Mouse (Mus musculus): Measurements from ENCODE around the gene Parl. TPM values are rescaled to one million over a fixed set of nuclear protein-coding genes. Genes with fewer than 3 reads are reported as not detected.

Parl gene
- total and polyA plus RNA-seq, 2 experiments from 2014 or later: 81.8 to 104 TPM

GRCm38 (mm10) chr16:20248442-20249174 is 53.6 kb downstream of the Parl start:
- no peaks in the 10 kb centered on the region for H3K9me3 ChIP-seq (ENCODE audit: low read length)
- H3K27me3 ChIP-seq (ENCODE audit: insufficient read depth, low read length): no peaks in the 10 kb centered on the region
- WGBS: 80% methylated on average over 9 of the region's 9 CpGs
- ATAC-seq (ENCODE audit: low FRiP score) (no peak), DNase-seq (ENCODE audit: low spot score) (no peak)
- no peak overlapping the region for H3K27ac ChIP-seq (ENCODE audit: low read depth, low read length)
- no peaks in the 10 kb centered on the region for H3K36me3 ChIP-seq (ENCODE audit: insufficient read depth, low read length)
- H3K4me1 ChIP-seq (ENCODE audit: insufficient read depth, low read length): no peaks in the 10 kb centered on the region
- no peak for TF ChIP-seq CTCF (IDR thresholded peaks at IDR 0.05)
- no peak overlapping the region for H3K4me2 ChIP-seq (ENCODE audit: low read depth, low read length, poor library complexity, severe bottlenecking)
- no peak overlapping the region for H3K9ac ChIP-seq (replicated peaks; ENCODE audit: low read length, poor library complexity, severe bottlenecking)
- no peak overlapping the region for H3K4me3 ChIP-seq (ENCODE audit: low read depth, low read length)

GRCm38 (mm10) chr16:20247103-20247502 is 55.1 kb downstream of the Parl start:
- ATAC-seq (ENCODE audit: low FRiP score) (no peak), DNase-seq (ENCODE audit: low spot score) (no peak)
- no peak for TF ChIP-seq CTCF (IDR thresholded peaks at IDR 0.05)
- Histone ChIP-seq H3K27me3 (ENCODE audit: insufficient read depth, low read length) (no peaks in the 10 kb centered on the region), H3K27ac (ENCODE audit: low read depth, low read length) (no peak overlapping the region), H3K4me1 (ENCODE audit: insufficient read depth, low read length) (no peaks in the 10 kb centered on the region), H3K9ac (replicated peaks; ENCODE audit: low read length, poor library complexity, severe bottlenecking) (no peak overlapping the region), H3K4me3 (ENCODE audit: low read depth, low read length) (no peak overlapping the region), H3K4me2 (ENCODE audit: low read depth, low read length, poor library complexity, severe bottlenecking) (no peak overlapping the region), H3K9me3 (ENCODE audit: low read length) (no peaks in the 10 kb centered on the region), H3K36me3 (ENCODE audit: insufficient read depth, low read length) (no peaks in the 10 kb centered on the region)

GRCm38 (mm10) chr16:20240468-20241414 is 61.4 kb downstream of the Parl start, which contains the start of gene Map6d1:
TSS of gene Map6d1 (minus strand) at chr16:20241358.
- H3K4me2 ChIP-seq (ENCODE audit: low read depth, low read length, poor library complexity, severe bottlenecking): peak within 1 kb of the TSS; percentile 78
- under 1% methylated on average over 87 of the region's 90 CpGs for WGBS
- H3K4me3 ChIP-seq (ENCODE audit: low read depth, low read length): peak within 1 kb of the TSS; percentile 70
- no peak for TF ChIP-seq CTCF (IDR thresholded peaks at IDR 0.05)
- H3K27ac ChIP-seq (ENCODE audit: low read depth, low read length): peak within 1 kb of the TSS; percentile 85
- no peaks in the 10 kb centered on the region for H3K9me3 ChIP-seq (ENCODE audit: low read length)
- no peaks in the 10 kb centered on the region for H3K4me1 ChIP-seq (ENCODE audit: insufficient read depth, low read length)
- peaks cover 6% of the 10 kb centered on the region for H3K36me3 ChIP-seq (ENCODE audit: insufficient read depth, low read length)
- ATAC-seq (ENCODE audit: low FRiP score): peak; percentile 87
- H3K27me3 ChIP-seq (ENCODE audit: insufficient read depth, low read length): no peaks in the 10 kb centered on the region
- DNase-seq (ENCODE audit: low spot score): peak; percentile 58
- H3K9ac ChIP-seq (replicated peaks; ENCODE audit: low read length, poor library complexity, severe bottlenecking): peak within 1 kb of the TSS; percentile 80

- H3K36me3 ChIP-seq (ENCODE audit: insufficient read depth, low read length): peaks cover 15% of the 10 kb centered on the region
- 84% methylated on average over 4 of the region's 4 CpGs for WGBS
- H3K9ac ChIP-seq (replicated peaks; ENCODE audit: low read length, poor library complexity, severe bottlenecking): no peak overlapping the region
Measured at GRCm38 (mm10) chr16:20238646-20239045, 63.5 kb downstream of the Parl start.

GRCm38 (mm10) chr16:20237426-20237825 is 64.8 kb downstream of the Parl start:
- Histone ChIP-seq H3K9ac (replicated peaks; ENCODE audit: low read length, poor library complexity, severe bottlenecking) (no peak overlapping the region), H3K4me1 (ENCODE audit: insufficient read depth, low read length) (no peaks in the 10 kb centered on the region), H3K4me2 (ENCODE audit: low read depth, low read length, poor library complexity, severe bottlenecking) (no peak overlapping the region), H3K27me3 (ENCODE audit: insufficient read depth, low read length) (no peaks in the 10 kb centered on the region), H3K36me3 (ENCODE audit: insufficient read depth, low read length) (peaks cover 16% of the 10 kb centered on the region), H3K4me3 (ENCODE audit: low read depth, low read length) (no peak overlapping the region), H3K9me3 (ENCODE audit: low read length) (no peaks in the 10 kb centered on the region), H3K27ac (ENCODE audit: low read depth, low read length) (peak overlapping the region; percentile 32; the same call in 1 of the 2 replicates)
- ATAC-seq (ENCODE audit: low FRiP score) (0 out of 2 replicates have a peak, but pooled peaks have one; percentile 34), DNase-seq (ENCODE audit: low spot score) (peak; percentile 71)
- TF ChIP-seq CTCF (IDR thresholded peaks at IDR 0.05): no peak
- WGBS: 26% methylated on average over 4 of the region's 4 CpGs

More at GRCm38 (mm10) chr16:20238646-20239045, 63.5 kb downstream of the Parl start:
- H3K9me3 ChIP-seq (ENCODE audit: low read length): no peaks in the 10 kb centered on the region
- no peak overlapping the region for H3K27ac ChIP-seq (ENCODE audit: low read depth, low read length)
- DNase-seq (ENCODE audit: low spot score) (no peak), ATAC-seq (ENCODE audit: low FRiP score) (no peak)
- no peak overlapping the region for H3K4me3 ChIP-seq (ENCODE audit: low read depth, low read length)
- no peaks in the 10 kb centered on the region for H3K27me3 ChIP-seq (ENCODE audit: insufficient read depth, low read length)
- H3K4me1 ChIP-seq (ENCODE audit: insufficient read depth, low read length): no peaks in the 10 kb centered on the region
- H3K4me2 ChIP-seq (ENCODE audit: low read depth, low read length, poor library complexity, severe bottlenecking): no peak overlapping the region
- TF ChIP-seq CTCF (IDR thresholded peaks at IDR 0.05): no peak
